Mouse (Mus musculus) adrenal gland, adult 2 months (tissue): ENCODE results near the gene Ccdc90b. TPM values are rescaled to one million over a fixed set of nuclear protein-coding genes. Genes with fewer than 3 reads are reported as not detected.

Experiments used
- DNase-seq: peaks from one replicate; pipeline ENCODE4 v3.0.0; 2021
- long read RNA-seq: library from polyadenylated mRNA; stranded (forward); transcript quantifications from one replicate; pipeline ENCODE4 v2.0.0, GENCODE M21; 2021
- polyA plus RNA-seq: library from polyadenylated mRNA; depleted of rRNA; stranded (reverse); fragments of >200 nt; gene quantifications from 2 replicates; pipeline ENCODE4 v1.2.3, GENCODE M21; 2012; rRNA removed
- total RNA-seq, 2 experiments: library from RNA; stranded (reverse); gene quantifications; 2 replicates each; pipeline ENCODE4 v1.2.3; 2021

The Ccdc90b gene
- 10 to 100 TPM; 43.7 to 48.8 TPM for total RNA-seq
- 4.6 and 5.1 TPM in 2 replicates for polyA plus RNA-seq
- long read RNA-seq, transcript Ccdc90b-201 (9 exons, 1,596 nt): major isoform, 31 of 35 reads
- long read RNA-seq, partial matches to known transcripts: 1 of 35 reads
- long read RNA-seq, other reads (novel, unspliced or antisense): 1 of 35 reads

DNA sequence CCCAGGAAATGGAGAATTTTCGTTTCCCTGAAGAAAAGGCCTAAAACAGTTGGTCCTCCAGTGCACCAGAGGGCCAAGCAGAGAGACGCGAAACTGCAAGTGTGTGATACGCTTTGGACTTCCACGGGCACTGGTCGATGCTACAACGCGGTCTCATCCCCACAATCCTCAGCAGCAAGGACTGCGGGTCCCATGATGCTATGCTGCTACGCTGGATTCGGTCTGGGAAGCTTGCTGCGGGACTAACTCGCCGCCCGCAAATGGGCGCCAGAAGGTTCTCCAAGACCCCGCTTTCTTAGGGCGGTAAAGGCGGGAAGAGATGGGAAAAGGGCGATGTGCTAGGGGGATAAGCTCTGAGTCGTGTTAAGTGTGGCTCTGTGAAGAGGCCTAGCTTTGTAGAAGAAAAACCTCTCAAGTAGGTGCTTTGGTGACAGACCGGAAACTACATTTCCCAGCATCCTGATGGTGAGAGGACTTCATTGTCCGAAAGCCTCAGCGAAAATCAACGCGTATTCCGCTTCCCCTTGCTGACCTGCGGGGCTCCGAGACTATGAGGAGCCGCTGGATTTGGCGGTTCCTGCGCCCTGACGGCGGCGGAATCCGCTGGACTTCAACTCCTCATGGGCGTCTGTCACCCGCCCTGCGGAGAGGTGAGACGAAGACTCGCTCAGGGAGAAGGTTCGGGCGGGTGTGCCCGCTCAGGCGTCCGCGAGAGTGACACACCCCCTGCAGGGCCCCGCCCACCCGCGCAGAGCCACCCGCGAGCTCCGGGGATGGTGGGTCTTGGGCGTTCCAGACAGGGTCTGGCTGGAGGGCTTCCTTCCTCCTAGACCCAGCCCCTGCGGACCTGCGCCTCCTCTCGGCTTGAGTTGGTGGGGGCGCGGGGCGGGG is at the start of gene Ccdc90b:
Ccdc90b (plus strand) TSS at position 164 of the 891 bp plus-strand sequence.
- DNase-seq: peak; percentile 93

- DNase-seq: no peak
Observed at GRCm38 (mm10) chr7:92520397-92520796, 40.6 kb upstream of the Ccdc90b start.

DNA sequence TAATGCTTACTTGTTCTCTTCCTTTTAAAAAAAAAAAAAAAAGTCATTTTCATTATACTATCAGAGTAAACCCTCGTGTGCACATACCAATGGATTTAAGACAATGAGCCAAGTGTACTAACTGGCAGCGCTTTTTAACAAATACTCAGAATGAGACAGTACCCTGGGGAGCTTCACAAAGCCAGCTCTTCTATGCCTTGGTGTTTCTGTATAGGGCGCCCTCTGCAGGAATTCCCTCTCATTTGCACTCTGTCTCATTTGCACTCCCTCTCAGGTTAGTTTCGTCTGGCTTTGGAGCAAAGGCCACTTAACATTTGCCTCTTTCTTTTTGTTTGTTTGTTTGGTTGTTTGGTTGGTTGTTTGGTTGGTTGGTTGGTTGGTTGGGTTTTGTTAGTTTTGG is 40.1 kb upstream of the Ccdc90b start:
- peak; percentile 57 for DNase-seq

- no peak for DNase-seq
Observed at GRCm38 (mm10) chr7:92529245-92529644, 31.7 kb upstream of the Ccdc90b start.

GRCm38 (mm10) chr7:92532351-92533036 is 28.5 kb upstream of the Ccdc90b start:
- no peak for DNase-seq

DNA sequence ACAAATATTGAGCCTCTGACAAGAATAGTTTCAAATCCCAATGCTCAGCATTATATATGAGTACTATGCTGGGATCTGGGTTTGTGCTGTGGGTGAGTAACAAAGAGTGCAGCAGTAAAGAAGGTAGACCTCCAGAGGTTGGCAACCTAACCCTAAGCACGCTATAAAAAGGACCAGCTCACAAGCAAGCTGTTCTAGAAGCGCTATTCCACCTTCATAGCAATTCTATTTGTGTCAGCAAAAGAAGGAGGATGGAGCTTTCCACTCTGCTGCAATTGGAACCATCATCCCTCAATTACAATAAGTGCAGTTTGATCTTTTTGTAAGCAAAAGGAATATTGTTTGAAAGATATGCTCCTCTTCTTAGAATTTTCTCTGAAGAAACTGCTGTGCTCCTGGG is 14.2 kb upstream of the Ccdc90b start:
- DNase-seq: no peak

- no peak for DNase-seq
Observed at GRCm38 (mm10) chr7:92550248-92550989, 10.5 kb upstream of the Ccdc90b start.

DNA sequence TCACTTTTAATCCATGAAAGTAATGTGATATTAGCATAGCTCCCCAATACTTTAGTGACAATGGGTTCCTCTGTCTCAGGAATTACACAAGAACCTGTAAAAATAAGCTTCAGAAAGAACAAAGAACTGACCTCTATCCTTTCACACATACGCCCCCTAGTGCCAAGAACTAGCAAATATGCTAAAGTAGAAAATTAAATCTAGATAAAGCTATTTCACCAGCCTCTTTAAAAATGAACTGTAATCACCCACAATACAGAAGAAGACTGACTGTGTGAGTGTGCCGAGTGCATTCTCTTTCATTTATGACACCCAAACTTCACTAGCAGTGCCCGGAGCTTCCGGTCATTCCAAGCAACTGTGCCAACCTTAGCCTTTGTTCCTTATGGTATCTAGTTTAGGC is 10.0 kb upstream of the Ccdc90b start:
- no peak for DNase-seq

GRCm38 (mm10) chr7:92558744-92559143 is 2.2 kb upstream of the Ccdc90b start:
- DNase-seq: no peak

DNA sequence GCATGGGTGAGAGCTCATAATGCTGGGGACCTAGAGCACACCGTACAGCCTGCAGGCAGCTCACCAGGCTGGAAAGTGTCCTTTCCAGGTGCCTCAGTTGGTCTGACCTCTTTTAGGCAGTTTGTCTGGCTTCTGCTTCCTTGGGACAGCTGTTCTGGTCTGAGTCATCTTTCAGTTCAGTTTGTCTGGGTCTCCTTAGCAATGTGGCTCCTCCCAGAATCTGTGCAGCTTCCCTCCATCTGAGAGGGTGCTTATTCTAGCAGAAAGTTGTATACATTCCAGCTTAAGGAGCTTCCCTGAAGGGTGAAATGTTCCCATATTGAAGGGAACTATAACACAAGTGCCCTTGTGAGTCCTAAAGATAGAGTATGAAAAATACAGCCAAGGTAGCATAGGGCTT is 5.8 kb downstream of the Ccdc90b start:
- DNase-seq: no peak

GRCm38 (mm10) chr7:92580491-92581207 is 19.7 kb downstream of the Ccdc90b start:
- DNase-seq: no peak

GRCm38 (mm10) chr7:92583567-92583966 is 22.6 kb downstream of the Ccdc90b start:
- no peak for DNase-seq

- DNase-seq: no peak
Observed at GRCm38 (mm10) chr7:92589986-92590385, 29.0 kb downstream of the Ccdc90b start.

DNA sequence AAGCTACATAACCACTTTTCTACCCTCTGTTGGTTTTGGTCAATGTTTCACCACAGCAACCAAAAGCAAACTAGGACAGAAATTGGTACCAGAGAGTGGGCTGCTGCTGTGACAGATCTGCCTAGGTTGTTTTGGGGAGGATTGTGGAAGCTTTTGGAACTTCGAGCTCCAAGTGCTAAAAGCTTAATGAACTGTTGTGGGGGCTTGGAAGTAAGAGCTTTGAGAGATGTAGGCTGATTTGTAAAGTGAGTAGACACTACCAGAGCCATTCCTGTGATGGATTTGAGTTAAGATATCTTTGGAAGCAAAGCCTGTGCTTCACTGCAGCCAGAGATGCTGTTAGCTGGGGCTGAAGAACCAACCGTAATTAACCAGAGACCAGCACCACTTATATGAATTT is 29.9 kb downstream of the Ccdc90b start:
- DNase-seq: no peak

GRCm38 (mm10) chr7:92604961-92605360 is 44.0 kb downstream of the Ccdc90b start:
- peak; percentile 64 for DNase-seq

DNA sequence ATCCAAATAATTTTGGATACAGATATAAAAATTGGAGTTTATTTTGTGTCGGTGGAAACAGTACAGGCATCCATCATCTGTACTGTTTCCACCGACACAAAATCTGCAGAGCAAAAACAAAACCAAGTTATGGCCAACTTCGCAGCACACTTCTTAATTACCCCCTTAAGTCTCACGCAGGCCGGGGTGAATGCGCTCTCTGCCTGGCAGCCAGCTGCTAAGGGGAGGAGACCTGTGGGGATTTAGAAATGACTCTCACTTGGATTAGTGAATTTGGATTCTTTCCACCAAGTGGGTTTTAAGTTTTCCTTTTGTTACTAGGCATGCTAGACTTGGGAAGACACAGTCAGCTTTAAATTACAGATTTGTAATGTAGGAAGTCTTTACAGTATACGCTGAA is 49.9 kb downstream of the Ccdc90b start:
- no peak for DNase-seq

- DNase-seq: no peak
Observed at GRCm38 (mm10) chr7:92624488-92624887, 63.5 kb downstream of the Ccdc90b start.

DNA sequence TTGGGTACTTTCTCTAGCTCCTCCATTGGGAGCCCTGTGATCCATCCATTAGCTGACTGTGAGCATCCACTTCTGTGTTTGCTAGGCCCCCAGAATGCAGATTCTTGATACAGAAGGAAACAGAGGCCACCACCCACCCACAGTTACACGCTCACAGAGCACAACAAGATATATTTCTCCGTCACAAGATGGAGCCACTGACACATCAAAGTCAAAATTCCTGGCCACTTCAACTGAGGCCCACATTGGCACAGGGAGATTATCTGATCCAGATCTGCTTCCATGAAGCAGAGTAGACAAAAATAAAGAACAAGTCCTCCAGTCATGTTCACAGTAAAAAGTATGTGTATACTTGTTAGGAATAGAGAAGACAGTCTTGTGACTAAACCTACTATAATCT is 69.2 kb downstream of the Ccdc90b start:
- peak; percentile 33 for DNase-seq
